Mouse (Mus musculus): ENCODE measurements around the gene Zfp275.

DNA sequence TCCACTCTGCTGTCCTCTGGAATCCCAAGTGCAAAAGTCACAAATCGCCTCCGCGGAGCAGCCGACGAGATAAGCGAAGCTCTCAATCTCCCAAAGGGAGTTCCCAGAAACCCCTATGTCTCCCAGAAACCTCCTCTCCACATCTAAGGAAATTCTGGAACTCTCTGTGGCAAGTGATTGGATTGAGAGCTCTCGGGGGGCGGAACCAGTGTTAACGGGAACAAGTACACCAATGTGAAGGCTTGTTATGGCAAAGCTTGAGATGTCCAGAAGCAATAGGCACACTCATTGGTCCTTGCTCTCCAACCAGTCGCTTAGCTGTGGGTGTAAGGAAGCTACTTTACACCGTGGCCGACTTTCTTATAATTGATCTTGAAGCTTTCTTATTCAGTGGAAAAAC lies 59.2 kb downstream of the Zfp275 start:
- TF ChIP-seq CTCF (IDR thresholded peaks at IDR 0.05; ENCODE audit: control insufficient read depth, insufficient read depth, insufficient replicate concordance, low read depth, low read length) (no peak), POLR2A (IDR thresholded peaks at IDR 0.05; ENCODE audit: control insufficient read depth, low read depth, low read length) (no peak)

Measured in testis, adult 2 months (tissue).